Mouse (Mus musculus) forebrain, embryonic 13.5 days (tissue): ENCODE measurements around the gene 4930519P11Rik. TPM values are rescaled to one million over a fixed set of nuclear protein-coding genes. Genes with fewer than 3 reads are reported as not detected.

Experiments
- ATAC-seq: fragments of 200-750 bp; cut with Nextera tagmentation; 2 replicates; pipeline ENCODE4 v1.8.0; 2017
- H3K27ac ChIP-seq: fragments of 300-500 bp; sonication (generic); 2 replicates; pipeline ENCODE4 v1.5.1; 2015; ENCODE audit warnings: inconsistent platforms, mild to moderate bottlenecking, moderate library complexity
- H3K27me3 ChIP-seq: fragments of 300-500 bp; sonication (generic); 2 replicates; pipeline ENCODE4 v1.6.1; 2015; ENCODE audit warnings: mild to moderate bottlenecking, inconsistent platforms
- H3K36me3 ChIP-seq: fragments of 300-500 bp; sonication (generic); 2 replicates; pipeline ENCODE4 v1.6.1; 2015; ENCODE audit warnings: mild to moderate bottlenecking, inconsistent platforms; ENCODE audit not compliant: poor library complexity, severe bottlenecking
- H3K4me1 ChIP-seq: fragments of 300-500 bp; sonication (generic); 2 replicates; pipeline ENCODE4 v1.6.1; 2015; ENCODE audit warnings: inconsistent platforms
- H3K4me2 ChIP-seq: fragments of 300-500 bp; sonication (generic); 2 replicates; pipeline ENCODE4 v1.6.1; 2015; ENCODE audit warnings: inconsistent platforms, mild to moderate bottlenecking, moderate library complexity
- H3K4me3 ChIP-seq: fragments of 300-500 bp; sonication (generic); 2 replicates; pipeline ENCODE4 v1.5.1; 2015; ENCODE audit warnings: mild to moderate bottlenecking, inconsistent platforms
- H3K9ac ChIP-seq: fragments of 300-500 bp; sonication (generic); 2 replicates; pipeline ENCODE4 v1.6.1; 2015; ENCODE audit warnings: mild to moderate bottlenecking, inconsistent platforms
- H3K9me3 ChIP-seq: fragments of 300-500 bp; sonication (generic); replicated peaks from 2 replicates; pipeline ENCODE4 v1.6.1; 2016; ENCODE audit warnings: inconsistent platforms
- WGBS: fragments of 180-500 bp; shearing (Covaris S2); methylation state at CpG from one replicate; pipeline ENCODE4 v1.1.7; 2015; 5-methylcytosine and 5-hydroxymethylcytosine counted together
- polyA plus RNA-seq: library from polyadenylated mRNA; unstranded; fragments of >200 nt; fragmentation: Nextera tagmentation; extraction: Ambion mirVana; gene quantifications from 2 replicates; pipeline ENCODE4 v1.2.1, GENCODE M21; 2015

4930519P11Rik gene
- polyA plus RNA-seq: 0.79 and 0.88 TPM in 2 replicates

- no peaks in the 10 kb centered on the region; the same call in 1 of the 2 replicates for H3K36me3 ChIP-seq
- peak within 1 kb of the TSS; percentile 98 for H3K27ac ChIP-seq
- peak within 1 kb of the TSS; percentile 88 for H3K9ac ChIP-seq
- peaks cover 23% of the 10 kb centered on the region for H3K4me1 ChIP-seq
- WGBS: under 1% methylated on average over 66 of the region's 98 CpGs
- peak; percentile 95 for ATAC-seq
- peaks cover 8% of the 10 kb centered on the region; the same call in 1 of the 2 replicates for H3K27me3 ChIP-seq
- H3K9me3 ChIP-seq: no peaks in the 10 kb centered on the region
- H3K4me3 ChIP-seq: peak within 1 kb of the TSS; percentile 56
- peak within 1 kb of the TSS; percentile 69 for H3K4me2 ChIP-seq
Measured at GRCm38 (mm10) chr2:154613118-154614115, at the start of gene 4930519P11Rik, which contains the start of gene Zfp341. Gene 4930519P11Rik, minus strand, starts transcription at chr2:154613437. Gene Zfp341, plus strand, starts transcription at chr2:154613297.

- no peak for ATAC-seq
- peak overlapping the region; percentile 91 for H3K4me2 ChIP-seq
- peaks cover 21% of the 10 kb centered on the region for H3K36me3 ChIP-seq
- H3K9ac ChIP-seq: peak overlapping the region; percentile 94; the same call in 1 of the 2 replicates
- H3K27ac ChIP-seq: no peak overlapping the region
- WGBS: 88% methylated on average over 4 of the region's 5 CpGs
- H3K27me3 ChIP-seq: no peaks in the 10 kb centered on the region
- no peaks in the 10 kb centered on the region for H3K9me3 ChIP-seq
- peaks cover 27% of the 10 kb centered on the region for H3K4me1 ChIP-seq
- peak overlapping the region; percentile 90 for H3K4me3 ChIP-seq
Measured at GRCm38 (mm10) chr2:154659531-154660074, 46.4 kb upstream of the 4930519P11Rik start.

GRCm38 (mm10) chr2:154659070-154659469 is 45.8 kb upstream of the 4930519P11Rik start:
- H3K27ac ChIP-seq: no peak overlapping the region
- peak overlapping the region; percentile 91 for H3K4me2 ChIP-seq
- peaks cover 27% of the 10 kb centered on the region for H3K4me1 ChIP-seq
- no peaks in the 10 kb centered on the region for H3K9me3 ChIP-seq
- peak overlapping the region; percentile 94 for H3K9ac ChIP-seq
- peaks cover 21% of the 10 kb centered on the region for H3K36me3 ChIP-seq
- no peaks in the 10 kb centered on the region for H3K27me3 ChIP-seq
- 61% methylated on average over 4 of the region's 4 CpGs for WGBS
- ATAC-seq: no peak
- H3K4me3 ChIP-seq: peak overlapping the region; percentile 90

GRCm38 (mm10) chr2:154657486-154658237 is 44.4 kb upstream of the 4930519P11Rik start:
- Histone ChIP-seq H3K4me3 (peak overlapping the region; percentile 90), H3K27ac (peak overlapping the region; percentile 55), H3K4me1 (peaks cover 27% of the 10 kb centered on the region), H3K9ac (peak overlapping the region; percentile 94), H3K36me3 (peaks cover 21% of the 10 kb centered on the region), H3K27me3 (no peaks in the 10 kb centered on the region), H3K4me2 (peak overlapping the region; percentile 91), H3K9me3 (no peaks in the 10 kb centered on the region)
- WGBS: 19% methylated on average over 12 of the region's 12 CpGs
- ATAC-seq: no peak

GRCm38 (mm10) chr2:154656710-154657485 is 43.7 kb upstream of the 4930519P11Rik start:
- H3K9ac ChIP-seq: peak overlapping the region; percentile 94
- peaks cover 27% of the 10 kb centered on the region for H3K4me1 ChIP-seq
- H3K4me3 ChIP-seq: peak overlapping the region; percentile 90
- peaks cover 18% of the 10 kb centered on the region for H3K36me3 ChIP-seq
- peak; percentile 100 for ATAC-seq
- H3K27ac ChIP-seq: peak overlapping the region; percentile 55
- no peaks in the 10 kb centered on the region for H3K27me3 ChIP-seq
- H3K4me2 ChIP-seq: peak overlapping the region; percentile 91
- no peaks in the 10 kb centered on the region for H3K9me3 ChIP-seq
- WGBS: under 1% methylated on average over 66 of the region's 67 CpGs

- Histone ChIP-seq H3K36me3 (peaks cover 8% of the 10 kb centered on the region), H3K4me1 (peaks cover 27% of the 10 kb centered on the region), H3K4me2 (peak overlapping the region; percentile 53; the same call in 1 of the 2 replicates), H3K9ac (no peak overlapping the region), H3K4me3 (peak overlapping the region; percentile 90; the same call in 1 of the 2 replicates), H3K27me3 (no peaks in the 10 kb centered on the region), H3K9me3 (no peaks in the 10 kb centered on the region), H3K27ac (no peak overlapping the region)
- 91% methylated on average over 2 of the region's 2 CpGs for WGBS
- no peak for ATAC-seq
Measured at GRCm38 (mm10) chr2:154655878-154656414, 42.7 kb upstream of the 4930519P11Rik start.

GRCm38 (mm10) chr2:154654976-154655375 is 41.7 kb upstream of the 4930519P11Rik start:
- Histone ChIP-seq H3K9me3 (no peaks in the 10 kb centered on the region), H3K4me1 (peaks cover 27% of the 10 kb centered on the region), H3K4me2 (no peak overlapping the region), H3K9ac (no peak overlapping the region), H3K4me3 (no peak overlapping the region), H3K27ac (no peak overlapping the region), H3K27me3 (no peaks in the 10 kb centered on the region), H3K36me3 (no peaks in the 10 kb centered on the region)
- 95% methylated on average over 12 of the region's 12 CpGs for WGBS
- ATAC-seq: no peak

- 0 out of 2 replicates have a peak, but pooled peaks cover 2% of the 10 kb centered on the region for H3K4me1 ChIP-seq
- H3K27ac ChIP-seq: no peak within 1 kb of the TSS
- peaks cover 5% of the 10 kb centered on the region for H3K36me3 ChIP-seq
- ATAC-seq: no peak
- no peaks in the 10 kb centered on the region for H3K9me3 ChIP-seq
- no peak within 1 kb of the TSS for H3K4me2 ChIP-seq
- no peak within 1 kb of the TSS for H3K4me3 ChIP-seq
- H3K9ac ChIP-seq: no peak within 1 kb of the TSS
- 62% methylated on average over 8 of the region's 8 CpGs for WGBS
- no peaks in the 10 kb centered on the region for H3K27me3 ChIP-seq
Measured at GRCm38 (mm10) chr2:154651363-154651762, 38.1 kb upstream of the 4930519P11Rik start, which contains the start of gene Chmp4b. Gene Chmp4b, plus strand, starts transcription at chr2:154651705.

- no peak for ATAC-seq
- 84% methylated on average over 3 of the region's 3 CpGs for WGBS
- Histone ChIP-seq H3K9ac (no peak overlapping the region), H3K9me3 (no peaks in the 10 kb centered on the region), H3K27me3 (no peaks in the 10 kb centered on the region), H3K27ac (no peak overlapping the region), H3K36me3 (peaks cover 15% of the 10 kb centered on the region), H3K4me2 (no peak overlapping the region), H3K4me3 (no peak overlapping the region), H3K4me1 (no peaks in the 10 kb centered on the region)
Measured at GRCm38 (mm10) chr2:154650404-154650803, 37.2 kb upstream of the 4930519P11Rik start.

GRCm38 (mm10) chr2:154648086-154648485 is 34.8 kb upstream of the 4930519P11Rik start:
- no peaks in the 10 kb centered on the region for H3K4me1 ChIP-seq
- WGBS: 22% methylated on average over 3 of the region's 3 CpGs
- H3K9ac ChIP-seq: no peak overlapping the region
- no peaks in the 10 kb centered on the region for H3K9me3 ChIP-seq
- ATAC-seq: no peak
- H3K27ac ChIP-seq: no peak overlapping the region
- no peaks in the 10 kb centered on the region for H3K27me3 ChIP-seq
- H3K4me3 ChIP-seq: no peak overlapping the region
- no peak overlapping the region for H3K4me2 ChIP-seq
- peaks cover 37% of the 10 kb centered on the region for H3K36me3 ChIP-seq

GRCm38 (mm10) chr2:154646634-154647033 is 33.4 kb upstream of the 4930519P11Rik start:
- H3K27me3 ChIP-seq: no peaks in the 10 kb centered on the region
- no peaks in the 10 kb centered on the region for H3K4me1 ChIP-seq
- peaks cover 50% of the 10 kb centered on the region for H3K36me3 ChIP-seq
- WGBS: 80% methylated on average over 5 of the region's 5 CpGs
- H3K27ac ChIP-seq: no peak overlapping the region
- H3K9ac ChIP-seq: no peak overlapping the region
- H3K9me3 ChIP-seq: no peaks in the 10 kb centered on the region
- ATAC-seq: 0 out of 2 replicates have a peak, but pooled peaks have one; percentile 36
- no peak overlapping the region for H3K4me3 ChIP-seq
- H3K4me2 ChIP-seq: no peak overlapping the region
